Mouse (Mus musculus) olfactory bulb, adult 2 months (tissue): Measurements from ENCODE around the gene Prdm11. TPM values are rescaled to one million over a fixed set of nuclear protein-coding genes. Genes with fewer than 3 reads are reported as not detected.
A peak's percentile ranks its signal among the peaks of the same experiment; 100 is the strongest.

Experiments used
- H3K27ac ChIP-seq: fragments of 200-500 bp; 2 replicates; pipeline ENCODE4 v1.5.1; 2012; ENCODE audit warnings: low read depth, low read length; ENCODE audit not compliant: insufficient read depth
- H3K4me1 ChIP-seq: fragments of 200-500 bp; 2 replicates; pipeline ENCODE4 v1.6.1; 2012; ENCODE audit warnings: low read length; ENCODE audit not compliant: control insufficient read depth, insufficient read depth
- H3K4me3 ChIP-seq: fragments of 200-500 bp; 2 replicates; pipeline ENCODE4 v1.5.1; 2012; ENCODE audit warnings: mild to moderate bottlenecking, low read depth, low read length, moderate library complexity; ENCODE audit not compliant: insufficient read depth
- CTCF ChIP-seq: fragments of 200-500 bp; IDR thresholded peaks from 2 replicates; pipeline ENCODE4 v1.5.1; 2012; ENCODE audit warnings: low read depth, mild to moderate bottlenecking, low read length, moderate library complexity; ENCODE audit not compliant: insufficient read depth
- POLR2A ChIP-seq: fragments of 200-500 bp; IDR thresholded peaks from 2 replicates; pipeline ENCODE4 v1.6.1; 2012; ENCODE audit warnings: mild to moderate bottlenecking, low read depth, low read length, moderate library complexity; ENCODE audit not compliant: insufficient read depth
- WGBS: fragments of 180-500 bp; shearing (Covaris S2); methylation state at CpG from one replicate; pipeline ENCODE4 v1.1.7; 2018; 5-methylcytosine and 5-hydroxymethylcytosine counted together
- polyA plus RNA-seq: library from polyadenylated mRNA; stranded (reverse); fragments of >200 nt; gene quantifications from 2 replicates; pipeline ENCODE4 v1.2.4, GENCODE M21; 2012; ENCODE audit warnings: low replicate concordance; ENCODE audit not compliant: missing spikeins, insufficient read depth, insufficient read length

Prdm11 gene
- polyA plus RNA-seq, 1 experiment: not detected

GRCm38 (mm10) chr2:93017151-93017550 lies 28.8 kb downstream of the Prdm11 start:
- H3K4me1 ChIP-seq: peaks cover 15% of the 10 kb centered on the region
- WGBS: 97% methylated on average over 8 of the region's 8 CpGs
- no peak overlapping the region for H3K4me3 ChIP-seq
- TF ChIP-seq CTCF (no peak), POLR2A (no peak)
- no peak overlapping the region for H3K27ac ChIP-seq

- peak overlapping the region; percentile 55 for H3K4me3 ChIP-seq
- TF ChIP-seq POLR2A: no peak
- no peak for TF ChIP-seq CTCF
- no peak overlapping the region for H3K27ac ChIP-seq
- H3K4me1 ChIP-seq: peaks cover 15% of the 10 kb centered on the region
- WGBS: 3% methylated on average over 40 of the region's 40 CpGs
These were observed 30.9 kb downstream of the Prdm11 start for GRCm38 (mm10) chr2:93015041-93015440.

- Histone ChIP-seq H3K4me3 (peak overlapping the region; percentile 55), H3K4me1 (peaks cover 15% of the 10 kb centered on the region), H3K27ac (no peak overlapping the region)
- 11% methylated on average over 46 of the region's 50 CpGs for WGBS
- TF ChIP-seq POLR2A (no peak), CTCF (no peak)
These were observed 31.7 kb downstream of the Prdm11 start for GRCm38 (mm10) chr2:93014093-93014937.

- Histone ChIP-seq H3K27ac (no peak overlapping the region), H3K4me1 (peaks cover 11% of the 10 kb centered on the region; the same call in 1 of the 2 replicates), H3K4me3 (no peak overlapping the region)
- 88% methylated on average over 8 of the region's 8 CpGs for WGBS
- no peak for TF ChIP-seq POLR2A
- TF ChIP-seq CTCF: no peak
These were observed 32.4 kb downstream of the Prdm11 start for GRCm38 (mm10) chr2:93013415-93014092.

- TF ChIP-seq CTCF: no peak
- TF ChIP-seq POLR2A: no peak
- Histone ChIP-seq H3K27ac (no peak overlapping the region), H3K4me3 (no peak overlapping the region), H3K4me1 (peaks cover 11% of the 10 kb centered on the region; the same call in 1 of the 2 replicates)
- 99% methylated on average over 3 of the region's 3 CpGs for WGBS
These were observed 33.0 kb downstream of the Prdm11 start for GRCm38 (mm10) chr2:93012976-93013375.

- 86% methylated on average over 9 of the region's 9 CpGs for WGBS
- Histone ChIP-seq H3K4me1 (peaks cover 11% of the 10 kb centered on the region; the same call in 1 of the 2 replicates), H3K27ac (no peak overlapping the region), H3K4me3 (no peak overlapping the region)
- TF ChIP-seq POLR2A: no peak
- TF ChIP-seq CTCF: no peak
These were observed 34.0 kb downstream of the Prdm11 start for GRCm38 (mm10) chr2:93011933-93012332.

- Histone ChIP-seq H3K4me3 (no peak overlapping the region), H3K27ac (no peak overlapping the region), H3K4me1 (peaks cover 11% of the 10 kb centered on the region; the same call in 1 of the 2 replicates)
- 95% methylated on average over 5 of the region's 5 CpGs for WGBS
- TF ChIP-seq CTCF (no peak), POLR2A (no peak)
These were observed 34.5 kb downstream of the Prdm11 start for GRCm38 (mm10) chr2:93011465-93011864.

GRCm38 (mm10) chr2:93007967-93008685 lies 37.8 kb downstream of the Prdm11 start:
- H3K4me1 ChIP-seq: no peaks in the 10 kb centered on the region
- H3K4me3 ChIP-seq: no peak overlapping the region
- TF ChIP-seq POLR2A (no peak), CTCF (no peak)
- no peak overlapping the region for H3K27ac ChIP-seq
- 99% methylated on average over 3 of the region's 3 CpGs for WGBS

GRCm38 (mm10) chr2:93005028-93005427 lies 40.9 kb downstream of the Prdm11 start:
- TF ChIP-seq CTCF (no peak), POLR2A (no peak)

More at GRCm38 (mm10) chr2:93005028-93005427, 40.9 kb downstream of the Prdm11 start:
- Histone ChIP-seq H3K4me1 (no peaks in the 10 kb centered on the region), H3K27ac (no peak overlapping the region), H3K4me3 (no peak overlapping the region)
- WGBS: 90% methylated on average over 4 of the region's 4 CpGs
